Mouse (Mus musculus) induced T-regulatory cell, adult 2 months (primary cell): ENCODE measurements at regions not wholly inside any gene's neighbourhood (a gene's known extent, or its start where the extent isn't known, plus 50 kb on each side); places are given as distances from the start of the nearest gene placed in this dataset.
A peak's percentile ranks its signal among the peaks of the same experiment; 100 is the strongest.

Source experiments
- DNase-seq: peaks from one replicate; pipeline ENCODE4 v3.0.0-alpha.2; 2012; ENCODE audit warnings: low read depth

GRCm38 (mm10) chr13:99847531-99847930 is 53.4 kb downstream of the Cartpt start:
- DNase-seq, result no peak

DNA sequence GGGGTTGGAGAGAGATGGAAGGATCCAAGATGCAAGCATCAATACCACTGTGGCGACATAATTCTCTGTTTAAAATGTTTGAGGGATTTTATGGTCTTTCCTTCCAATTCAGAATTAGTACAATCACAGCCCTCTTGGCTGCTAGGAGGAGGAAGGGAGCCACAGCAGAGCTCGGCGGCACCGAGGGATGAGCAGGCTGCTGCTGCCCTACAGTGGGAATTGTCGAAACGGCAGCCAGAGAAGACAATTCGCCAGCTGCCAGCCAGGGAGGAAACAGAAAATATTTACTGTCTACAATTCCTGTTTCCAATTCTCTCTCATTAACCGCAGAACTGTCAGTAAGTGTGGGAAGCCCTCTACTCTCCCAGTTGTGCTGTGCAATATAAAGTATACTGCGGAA is 58.3 kb downstream of the Cartpt start:
- no peak for DNase-seq

DNA sequence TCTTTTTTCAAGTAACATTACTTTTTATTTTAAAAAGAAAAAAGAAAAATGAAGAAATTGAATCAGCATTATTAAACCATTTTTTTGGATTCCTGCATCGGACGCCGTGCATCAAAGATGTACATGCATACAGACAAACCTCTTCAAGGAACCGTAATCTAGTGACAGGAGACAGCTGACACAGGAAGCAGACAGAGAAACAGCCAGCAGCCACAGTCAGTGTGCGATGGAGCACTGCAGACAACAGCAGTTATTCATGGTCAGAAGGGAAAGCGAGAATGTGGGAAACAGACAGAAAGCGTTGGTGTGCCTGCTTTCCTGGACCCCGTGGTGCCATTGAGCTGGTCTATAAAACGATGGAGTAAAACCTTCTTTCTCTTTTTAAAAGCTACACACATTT is 61.4 kb downstream of the Cartpt start:
- DNase-seq, result no peak

- peak; percentile 41 for DNase-seq
Observed at GRCm38 (mm10) chr13:99837772-99838425, 63.0 kb downstream of the Cartpt start.

DNA sequence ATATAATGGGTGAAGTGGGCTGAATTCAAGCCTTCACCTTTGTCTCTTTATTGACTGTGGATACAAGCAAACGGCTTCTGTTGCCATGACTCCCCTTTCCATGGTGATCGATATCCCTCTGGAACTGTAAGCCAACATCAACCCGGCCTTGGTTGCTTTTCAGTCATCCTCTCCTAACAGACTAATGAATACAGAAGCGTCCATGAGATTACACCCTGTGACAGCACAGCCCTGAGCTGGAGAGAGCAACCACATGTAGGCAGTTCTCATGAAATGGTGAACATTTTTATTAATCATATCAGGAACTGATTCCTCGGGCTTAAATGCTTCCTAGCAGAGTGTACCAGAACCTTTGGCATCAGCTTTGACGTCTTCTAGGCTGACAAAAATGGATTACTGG is 63.7 kb downstream of the Cartpt start:
- DNase-seq, result no peak

DNA sequence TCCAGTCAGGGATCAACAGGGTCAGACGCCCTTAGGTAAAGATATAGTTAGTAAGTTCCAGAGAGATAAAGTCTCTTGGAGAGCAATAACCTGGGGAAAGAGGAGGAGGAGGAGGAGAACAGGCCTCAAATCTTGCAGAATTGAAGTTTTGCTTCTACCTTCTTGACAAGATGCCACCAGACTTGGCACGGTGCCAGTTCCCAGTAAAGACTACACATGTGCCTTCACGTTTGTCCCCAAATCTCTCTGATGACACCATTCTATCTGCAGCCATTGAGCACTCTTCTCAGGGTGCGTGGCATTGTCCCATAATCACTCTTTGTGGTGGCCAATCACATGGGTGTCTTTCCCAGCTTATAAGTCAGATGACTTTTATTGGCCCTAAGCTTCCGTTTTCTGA is 64.3 kb downstream of the Cartpt start:
- DNase-seq, result no peak

DNA sequence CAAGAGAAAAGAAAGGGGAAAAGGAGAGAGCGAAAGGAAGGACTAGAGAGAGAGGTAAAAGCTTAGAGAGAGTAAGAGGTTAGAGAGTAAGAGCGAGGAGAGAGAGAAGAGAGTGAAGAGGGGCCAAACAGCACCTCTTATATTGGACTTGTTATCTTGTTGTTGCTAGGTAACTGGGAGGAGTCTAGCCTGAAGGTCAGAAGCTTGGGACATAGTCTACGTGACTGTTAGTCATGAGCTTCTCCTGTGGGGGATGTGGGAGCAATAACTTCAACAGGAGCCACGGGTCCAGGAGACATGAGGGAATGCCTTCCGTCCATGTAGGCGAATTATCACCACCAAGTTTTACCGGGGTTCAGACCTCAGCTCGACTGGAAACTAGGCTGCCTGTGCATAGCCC is 65.4 kb downstream of the Cartpt start:
- DNase-seq, result no peak

DNA sequence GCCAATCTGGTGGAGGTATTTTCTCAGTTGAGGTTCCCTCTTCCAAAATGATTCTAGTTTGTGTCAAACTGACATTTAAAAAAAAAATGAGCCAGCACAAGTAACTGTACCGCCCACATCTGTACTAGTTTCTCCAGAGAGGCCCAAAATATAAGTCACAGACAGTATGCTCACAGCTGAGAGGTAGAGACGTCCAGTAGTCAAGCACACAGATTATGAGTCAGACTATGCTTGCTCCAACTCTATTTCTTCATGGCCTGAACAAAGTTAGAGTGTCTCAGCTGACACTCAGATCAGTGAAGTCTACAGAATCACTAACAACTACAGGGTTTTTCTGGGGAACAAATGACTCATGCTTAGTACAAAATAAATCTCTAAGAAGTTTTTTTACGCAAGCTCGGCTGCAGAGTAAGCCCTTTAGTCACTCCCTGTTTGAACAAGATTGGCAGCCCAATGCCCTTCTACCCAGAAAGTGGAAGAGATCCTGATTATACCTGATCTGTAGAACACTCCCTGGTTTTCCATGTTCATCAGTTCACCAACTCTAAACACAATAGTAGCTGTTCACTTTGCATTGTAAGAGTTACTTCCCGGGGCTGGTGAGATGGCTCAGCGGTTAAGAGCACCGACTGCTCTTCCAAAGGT is 70.7 kb downstream of the Cartpt start:
- DNase-seq, result no peak

DNA sequence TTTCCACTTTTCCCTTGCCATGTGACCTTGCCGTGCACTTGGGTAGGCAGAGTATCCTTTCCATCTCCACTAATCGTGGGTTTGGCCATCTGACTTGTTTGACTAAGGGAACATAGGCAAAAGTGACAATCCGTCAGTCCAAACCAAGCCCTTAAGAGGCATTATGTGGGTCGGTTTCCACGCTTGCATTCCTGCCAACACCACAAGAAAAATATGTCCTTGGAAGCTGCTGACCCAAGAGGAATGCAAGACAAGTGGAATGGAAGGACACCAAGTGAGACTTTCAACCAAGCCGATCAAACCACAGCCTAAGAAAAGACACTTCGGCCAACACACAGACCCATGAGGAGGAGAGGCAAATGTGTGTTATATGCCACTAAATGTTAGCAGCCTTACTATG is 73.3 kb downstream of the Cartpt start:
- DNase-seq, result no peak

GRCm38 (mm10) chr13:99824625-99825024 is 76.3 kb downstream of the Cartpt start:
- DNase-seq, result no peak

- no peak for DNase-seq
Observed at GRCm38 (mm10) chr13:99816666-99817065, 84.2 kb downstream of the Cartpt start.

- no peak for DNase-seq
Observed at GRCm38 (mm10) chr13:99815786-99816185, 85.1 kb downstream of the Cartpt start.

DNA sequence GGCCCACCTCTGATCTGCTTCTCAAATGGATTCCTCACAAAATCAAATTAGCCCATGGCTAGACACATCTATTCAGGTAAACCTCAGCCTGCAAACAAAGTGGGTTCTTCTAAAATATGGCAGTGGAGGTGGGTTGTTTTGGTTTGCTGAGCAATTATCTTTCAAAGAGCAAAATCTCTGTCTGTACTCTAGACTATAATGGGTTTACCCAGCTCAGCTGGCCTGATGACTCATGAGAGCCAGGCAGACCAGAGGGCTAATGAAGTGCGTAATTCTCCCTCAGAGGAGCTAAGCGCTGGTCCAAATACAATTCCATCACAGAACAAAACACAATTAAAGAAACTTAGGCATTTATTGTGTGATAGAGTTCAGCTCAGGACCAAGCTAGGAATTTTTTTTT is 86.1 kb downstream of the Cartpt start:
- no peak for DNase-seq

- no peak for DNase-seq
Observed at GRCm38 (mm10) chr13:99814033-99814556, 86.8 kb downstream of the Cartpt start.

- no peak for DNase-seq
Observed at GRCm38 (mm10) chr13:99794448-99794847, 106.4 kb downstream of the Cartpt start.

GRCm38 (mm10) chr13:99793786-99794435 is 107.0 kb downstream of the Cartpt start:
- DNase-seq, result no peak

DNA sequence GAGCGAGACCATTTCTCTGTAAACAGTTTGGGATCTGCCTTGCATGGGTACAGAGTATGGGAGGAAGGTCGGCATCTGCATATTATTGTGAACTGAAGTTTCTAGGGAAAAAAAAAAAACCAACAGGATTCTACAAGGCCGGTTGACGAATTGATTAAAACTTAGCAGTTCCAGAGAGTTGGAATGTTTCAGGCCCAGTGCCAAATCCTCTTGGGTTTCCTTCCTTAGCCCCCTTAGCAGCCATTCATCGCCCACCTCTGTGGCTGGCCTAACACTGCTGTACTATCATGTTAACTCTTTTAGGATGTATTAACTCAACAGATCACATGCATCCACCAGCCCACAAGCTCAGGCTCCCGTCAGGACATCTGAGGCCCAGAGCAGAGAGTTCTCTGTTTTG is 107.9 kb downstream of the Cartpt start:
- no peak for DNase-seq

- DNase-seq, result peak; percentile 9
Observed at GRCm38 (mm10) chr13:99790951-99791350, 109.9 kb downstream of the Cartpt start.

DNA sequence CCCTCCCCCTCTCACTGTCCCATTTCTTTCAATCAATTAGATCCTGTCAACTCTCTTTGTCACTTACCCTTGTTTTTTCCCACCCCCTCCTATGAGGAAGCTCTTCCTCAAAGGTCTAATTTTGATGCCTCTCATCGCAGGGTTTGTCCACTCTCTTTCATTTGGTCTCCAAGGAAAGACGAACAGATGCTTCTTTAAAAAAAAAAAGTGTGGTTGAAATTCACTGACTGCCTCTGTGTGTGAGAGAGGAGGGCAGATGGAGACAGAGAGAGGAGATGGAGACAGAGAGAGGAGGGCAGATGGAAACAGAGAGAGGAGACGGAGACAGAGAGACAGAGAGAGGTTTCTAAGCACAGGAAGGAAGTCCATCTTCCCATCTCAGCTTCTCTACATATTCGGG is 113.1 kb downstream of the Cartpt start:
- DNase-seq, result no peak

DNA sequence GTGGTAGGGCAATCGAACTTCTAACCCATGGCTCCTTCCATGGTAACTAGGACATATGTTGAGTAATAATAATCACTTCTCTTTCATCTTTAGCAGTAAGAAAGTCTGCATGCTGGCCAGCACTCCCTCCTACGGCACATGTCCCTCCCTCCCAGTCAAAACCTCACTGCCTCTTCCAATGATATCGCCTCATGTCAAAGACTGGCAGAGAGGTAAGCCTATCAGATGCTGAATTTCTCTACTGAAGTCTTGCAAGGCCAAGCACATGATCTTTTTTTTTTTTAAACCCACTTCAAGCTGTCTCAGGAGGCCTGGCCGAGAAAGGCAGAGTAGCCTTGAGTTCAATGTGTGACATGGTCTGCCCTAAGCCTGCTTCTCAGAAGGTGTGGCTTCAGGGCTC is 115.5 kb downstream of the Cartpt start:
- no peak for DNase-seq

GRCm38 (mm10) chr13:99784314-99784713 is 116.6 kb downstream of the Cartpt start:
- DNase-seq, result no peak

DNA sequence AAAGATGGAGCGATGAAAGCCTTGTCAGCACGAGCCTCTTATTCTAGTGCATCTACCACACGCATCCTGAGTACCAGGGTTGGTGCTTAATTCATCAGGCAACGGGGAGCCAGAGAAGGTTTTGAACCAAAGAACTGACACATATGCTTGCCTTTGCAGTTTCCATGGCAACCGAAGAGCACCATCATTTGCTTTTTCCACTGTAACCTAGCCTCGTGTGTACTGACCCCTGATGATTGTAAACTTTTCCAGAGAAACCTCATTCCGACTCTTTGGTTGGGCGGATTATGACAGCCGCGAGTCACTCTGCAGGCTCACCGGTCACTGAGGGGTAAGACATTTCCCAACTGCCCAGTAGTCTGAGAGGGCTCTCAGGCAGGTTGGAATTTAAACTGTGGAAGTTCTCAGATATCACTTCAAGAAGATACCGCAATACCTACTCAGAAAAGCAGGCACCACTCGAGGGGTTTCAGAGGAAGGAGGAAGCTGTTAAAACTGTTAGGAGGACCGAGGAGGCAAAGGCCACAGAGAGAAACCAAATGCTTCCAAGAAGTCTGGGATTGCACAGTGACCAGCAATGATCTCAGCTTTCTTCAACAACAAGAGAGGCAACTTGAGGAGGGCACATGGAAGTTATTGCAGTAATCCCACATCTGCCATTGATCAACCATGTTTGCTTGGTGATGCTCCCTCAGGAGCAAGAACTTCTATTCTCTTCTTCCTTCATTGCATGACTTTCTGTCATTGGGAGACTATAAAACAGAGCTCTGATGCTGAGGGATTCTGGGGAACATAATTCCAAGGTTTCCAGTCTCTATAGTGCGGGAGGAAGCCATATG is 117.8 kb downstream of the Cartpt start:
- no peak for DNase-seq
